Mouse (Mus musculus) G1E (cell line): ENCODE data around the gene Dpp7. TPM values are rescaled to one million over a fixed set of nuclear protein-coding genes. Genes with fewer than 3 reads are reported as not detected.
A peak's percentile ranks its signal among the peaks of the same experiment; 100 is the strongest.

ENCODE experiments used
- ATAC-seq: 2 replicates; pipeline ENCODE4 v1.8.0; 2016; ENCODE audit warnings: mild to moderate bottlenecking; ENCODE audit not compliant: insufficient number of reproducible peaks, poor library complexity, low FRiP score, severe bottlenecking; ENCODE audit errors: extremely low read depth
- DNase-seq: peaks from one replicate; pipeline ENCODE4 v3.0.0; 2012; ENCODE audit warnings: low spot score
- H3K27me3 ChIP-seq: 2 replicates; pipeline ENCODE4 v1.6.1; 2012; ENCODE audit warnings: mild to moderate bottlenecking, low read length, inconsistent platforms; ENCODE audit not compliant: insufficient read depth
- H3K36me3 ChIP-seq: replicated peaks from 2 replicates; pipeline ENCODE3; 2012; ENCODE audit warnings: mild to moderate bottlenecking, inconsistent platforms
- H3K4me1 ChIP-seq: 2 replicates; pipeline ENCODE4 v1.6.1; 2012; ENCODE audit warnings: low read depth, low read length, inconsistent platforms, mixed read lengths; ENCODE audit not compliant: insufficient read depth
- H3K4me3 ChIP-seq: 2 replicates; pipeline ENCODE4 v1.5.1; 2012; ENCODE audit warnings: low read depth, mild to moderate bottlenecking, inconsistent platforms, low read length, moderate library complexity, mixed read lengths
- H3K9me3 ChIP-seq: replicated peaks from 2 replicates; pipeline ENCODE4 v1.6.1; 2012; ENCODE audit warnings: inconsistent platforms
- CTCF ChIP-seq: IDR thresholded peaks from 2 replicates; pipeline ENCODE4 v1.5.1; 2012; ENCODE audit warnings: low read depth, low read length, inconsistent platforms, mixed read lengths
- GATA1 ChIP-seq: IDR thresholded peaks from 2 replicates; pipeline ENCODE4 v1.6.1; 2012; ENCODE audit warnings: borderline replicate concordance, low read length, inconsistent platforms, mixed read lengths
- GATA2 ChIP-seq: IDR thresholded peaks from 2 replicates; pipeline ENCODE4 v1.6.1; 2012; ENCODE audit warnings: low read depth, low read length, inconsistent platforms, borderline replicate concordance
- POLR2AphosphoS5 ChIP-seq: IDR thresholded peaks from 2 replicates; pipeline ENCODE4 v1.6.1; 2012; ENCODE audit warnings: low read depth, low read length, inconsistent platforms; ENCODE audit not compliant: insufficient replicate concordance
- TAL1 ChIP-seq: conservative IDR thresholded peaks from 2 replicates; pipeline ENCODE4 v1.6.1; 2012; ENCODE audit warnings: low read depth, low read length, inconsistent platforms, mixed read lengths
- polyA plus RNA-seq: library from polyadenylated mRNA; stranded (reverse); fragments of >175 nt; gene quantifications from 2 replicates; pipeline ENCODE4 v1.2.3, GENCODE M21; 2012
- total RNA-seq, 2 experiments: library from RNA; stranded (forward) in 1 of 2; stranded (reverse) in 1 of 2; fragments of 200-1000 nt in 1 of 2; fragments of >200 nt in 1 of 2; fragmentation: Nextera tagmentation in 1 of 2; gene quantifications; 2 replicates each; pipeline ENCODE4 v1.2.3; 2014 to 2017

Dpp7 gene
- total and polyA plus RNA-seq, 3 experiments = 7.7 to 71.4 (median 8.6) TPM

- H3K9me3 ChIP-seq = no peaks in the 10 kb centered on the region
Observed at GRCm38 (mm10) chr2:25391266-25391665, 35.1 kb upstream of the Dpp7 start.

GRCm38 (mm10) chr2:25384492-25384891 is 28.3 kb upstream of the Dpp7 start:
- no peak for TF ChIP-seq CTCF
- TF ChIP-seq GATA2 = no peak
- no peak for TF ChIP-seq POLR2AphosphoS5
- TF ChIP-seq TAL1 = no peak
- no peak for TF ChIP-seq GATA1
- ATAC-seq (no peak), DNase-seq (no peak)
- no peak overlapping the region for H3K4me3 ChIP-seq
- H3K36me3 ChIP-seq = peaks cover 4% of the 10 kb centered on the region
- peaks cover 18% of the 10 kb centered on the region for H3K27me3 ChIP-seq
- H3K4me1 ChIP-seq = no peaks in the 10 kb centered on the region
- H3K9me3 ChIP-seq = no peaks in the 10 kb centered on the region

More at GRCm38 (mm10) chr2:25391266-25391665, 35.1 kb upstream of the Dpp7 start:
- H3K4me1 ChIP-seq = no peaks in the 10 kb centered on the region; the same call in 1 of the 2 replicates
- TF ChIP-seq GATA2 = no peak
- TF ChIP-seq TAL1 = no peak
- no peak for TF ChIP-seq POLR2AphosphoS5
- TF ChIP-seq CTCF = no peak
- no peak for TF ChIP-seq GATA1
- no peaks in the 10 kb centered on the region for H3K36me3 ChIP-seq
- DNase-seq = no peak
- ATAC-seq = no peak
- no peak overlapping the region for H3K4me3 ChIP-seq
- H3K27me3 ChIP-seq = peaks cover 39% of the 10 kb centered on the region

- no peaks in the 10 kb centered on the region for H3K27me3 ChIP-seq
- TF ChIP-seq GATA1 (no peak), TAL1 (no peak), CTCF (peak; percentile 84)
- no peak overlapping the region for H3K4me3 ChIP-seq
- ATAC-seq = no peak
- DNase-seq = peak; percentile 57
- peaks cover 51% of the 10 kb centered on the region for H3K4me1 ChIP-seq
- no peaks in the 10 kb centered on the region for H3K9me3 ChIP-seq
- peaks cover 64% of the 10 kb centered on the region for H3K36me3 ChIP-seq
Observed at GRCm38 (mm10) chr2:25376589-25376988, 20.4 kb upstream of the Dpp7 start.

- Histone ChIP-seq H3K4me1 (peaks cover 76% of the 10 kb centered on the region), H3K9me3 (no peaks in the 10 kb centered on the region), H3K36me3 (peaks cover 53% of the 10 kb centered on the region), H3K4me3 (peak overlapping the region; percentile 99), H3K27me3 (no peaks in the 10 kb centered on the region)
- ATAC-seq (no peak), DNase-seq (no peak)
- TF ChIP-seq TAL1 (no peak), GATA1 (no peak), CTCF (no peak), POLR2AphosphoS5 (no peak), GATA2 (no peak)
Observed at GRCm38 (mm10) chr2:25373431-25373830, 17.3 kb upstream of the Dpp7 start.

GRCm38 (mm10) chr2:25372644-25373391 is 16.7 kb upstream of the Dpp7 start:
- H3K4me1 ChIP-seq = peaks cover 80% of the 10 kb centered on the region
- DNase-seq = peak; percentile 47

GRCm38 (mm10) chr2:25371764-25372643 is 15.8 kb upstream of the Dpp7 start, which contains the start of gene Sapcd2:
Gene Sapcd2, plus strand, starts transcription at chr2:25372321.
- ATAC-seq (peak; percentile 80), DNase-seq (peak; percentile 99)
- H3K4me1 ChIP-seq = peaks cover 78% of the 10 kb centered on the region
- peak within 1 kb of the TSS; percentile 99 for H3K4me3 ChIP-seq
- H3K36me3 ChIP-seq = peaks cover 39% of the 10 kb centered on the region
- H3K9me3 ChIP-seq = no peaks in the 10 kb centered on the region
- TF ChIP-seq POLR2AphosphoS5 (no peak), CTCF (no peak), GATA2 (no peak), GATA1 (no peak), TAL1 (no peak)
- no peaks in the 10 kb centered on the region for H3K27me3 ChIP-seq

More at GRCm38 (mm10) chr2:25372644-25373391, 16.7 kb upstream of the Dpp7 start:
- Histone ChIP-seq H3K36me3 (peaks cover 47% of the 10 kb centered on the region), H3K9me3 (no peaks in the 10 kb centered on the region), H3K4me3 (peak overlapping the region; percentile 99), H3K27me3 (no peaks in the 10 kb centered on the region)
- no peak for TF ChIP-seq GATA1
- no peak for TF ChIP-seq CTCF
- TF ChIP-seq POLR2AphosphoS5 = no peak
- no peak for TF ChIP-seq GATA2
- TF ChIP-seq TAL1 = no peak
- ATAC-seq = no peak

GRCm38 (mm10) chr2:25369996-25370395 is 13.8 kb upstream of the Dpp7 start:
- TF ChIP-seq GATA2 (no peak), GATA1 (no peak), CTCF (no peak), POLR2AphosphoS5 (no peak), TAL1 (no peak)
- ATAC-seq (no peak), DNase-seq (no peak)
- Histone ChIP-seq H3K9me3 (no peaks in the 10 kb centered on the region), H3K4me3 (peak overlapping the region; percentile 48; the same call in 1 of the 2 replicates), H3K36me3 (peaks cover 18% of the 10 kb centered on the region), H3K27me3 (no peaks in the 10 kb centered on the region), H3K4me1 (peaks cover 75% of the 10 kb centered on the region)
